Mouse (Mus musculus): ENCODE measurements around the gene Lhcgr.
A peak's percentile ranks its signal among the peaks of the same experiment; 100 is the strongest.

Lhcgr gene

GRCm38 (mm10) chr17:88702345-88702744, 89.4 kb downstream of the Lhcgr start:
- no peak for DNase-seq

GRCm38 (mm10) chr17:88700901-88701300, 90.9 kb downstream of the Lhcgr start:
- DNase-seq, result no peak

DNA sequence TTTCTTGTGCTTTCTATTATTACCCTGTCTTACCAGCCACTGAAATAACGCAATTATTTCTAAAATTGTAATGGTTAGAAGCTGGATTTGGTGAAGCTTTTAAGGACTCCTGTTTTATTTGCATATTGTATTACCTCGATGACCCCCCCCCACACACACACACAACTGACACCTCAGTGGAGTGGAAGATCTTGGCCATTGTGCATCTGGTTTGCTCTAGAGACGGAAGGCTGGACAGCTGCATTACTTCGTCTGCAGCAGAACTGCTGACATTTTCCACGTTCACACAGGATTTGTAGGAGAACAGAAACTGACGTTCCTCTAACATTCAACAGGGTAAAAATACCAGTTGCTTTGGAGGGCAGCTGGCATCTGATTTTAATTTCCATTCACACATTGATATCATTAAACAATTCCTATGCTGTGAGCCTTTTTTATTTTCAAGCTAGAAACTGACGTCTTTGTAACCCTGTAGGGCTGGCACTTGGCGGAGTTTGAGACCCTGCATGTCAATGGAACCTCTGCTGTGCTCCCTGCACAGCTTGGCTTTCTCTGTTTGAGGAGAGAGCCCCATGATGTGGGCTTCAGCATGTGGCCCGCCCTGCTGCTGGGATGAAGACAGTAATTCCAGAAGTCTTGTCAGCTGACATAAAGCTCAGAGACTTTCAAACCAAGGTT, 95.0 kb downstream of the Lhcgr start:
- no peak for DNase-seq

GRCm38 (mm10) chr17:88688226-88688625, 103.6 kb downstream of the Lhcgr start:
- DNase-seq, result no peak

- DNase-seq, result no peak
Measured at GRCm38 (mm10) chr17:88675310-88676309, 116.2 kb downstream of the Lhcgr start.

DNA sequence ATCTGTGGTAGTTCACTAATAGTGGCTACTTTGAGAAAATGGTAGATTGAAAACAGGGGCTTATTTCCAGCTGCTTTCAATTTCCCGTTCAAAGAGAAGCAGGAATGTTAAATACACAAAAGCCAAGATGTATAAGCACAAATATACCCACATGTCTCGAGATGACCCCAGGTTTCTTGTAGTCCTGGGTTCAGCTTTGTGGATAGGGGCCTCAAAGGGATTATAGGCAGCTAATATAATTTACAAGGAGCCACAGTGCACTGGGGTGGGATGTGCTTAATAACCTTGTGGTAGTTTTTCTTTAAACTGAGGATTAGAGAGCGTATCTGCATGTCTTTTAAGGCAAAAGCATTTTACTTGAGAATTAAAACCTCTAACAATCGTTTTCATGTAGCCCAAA, 121.0 kb downstream of the Lhcgr start:
- no peak for DNase-seq

DNA sequence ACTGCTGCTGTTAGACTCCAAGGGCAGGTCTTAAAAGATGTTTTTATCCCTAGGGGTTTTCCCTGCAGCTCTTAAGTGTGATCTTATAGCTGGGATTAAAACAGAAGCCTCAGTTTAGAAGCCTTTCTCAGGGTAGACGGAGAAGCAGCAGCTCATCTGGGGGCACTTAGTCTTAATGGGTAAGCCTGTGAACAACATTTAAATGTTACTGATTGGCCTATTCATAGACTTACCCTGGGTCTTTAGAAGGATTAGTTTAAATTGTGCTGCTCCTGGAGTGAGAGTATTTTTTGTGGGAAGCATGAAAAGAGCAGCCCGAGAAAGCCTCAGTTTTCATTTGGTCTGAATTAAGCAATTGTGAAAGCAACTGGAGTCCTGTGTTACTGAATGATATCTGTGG, 121.9 kb downstream of the Lhcgr start:
- DNase-seq, result no peak

DNA sequence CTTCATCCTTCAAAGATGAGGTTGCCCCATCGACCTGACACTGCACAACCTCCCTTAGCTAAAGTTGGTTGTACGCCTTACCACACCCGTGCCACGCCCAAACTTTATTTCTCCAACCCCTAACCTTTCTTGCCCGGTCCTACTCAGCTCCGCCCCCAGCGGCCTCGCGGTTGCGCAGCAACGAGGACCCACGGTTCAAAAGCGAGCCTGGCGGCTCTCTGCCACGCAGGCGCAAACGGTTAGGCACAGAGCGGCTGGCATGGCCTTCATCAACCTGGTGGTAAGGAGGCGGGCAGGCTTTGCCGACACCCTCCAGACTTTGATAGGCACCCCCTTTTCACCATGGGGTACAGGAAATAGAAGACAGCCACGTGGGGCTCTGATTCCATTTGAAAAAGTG, 123.3 kb downstream of the Lhcgr start, which contains the start of gene Gtf2a1l:
Gene Gtf2a1l (plus strand): TSS at position 209 of the 400 bp plus-strand sequence.
- DNase-seq, result peak; percentile 5 to 43

All from lung, adult 18-20 months (tissue).